ENCODE assay signal across 12 mouse cellular contexts in genomic region chr6:114778650-114779049, GRCm38 (mm10).
DNase-seq lines count a peak whose midpoint lies in the region; ATAC-seq and TF ChIP-seq lines count a peak whose summit lies in the region.
"Had no signal": no experiment of that assay in that cellular context is flagged by ENCODE, and none has a peak within 500 bp of the region (broad histone marks: within the 10 kb centered on the region; RNA-seq: fewer than 3 reads in every experiment).

No protein-coding gene starts in this region.

- peak; percentile 44 for DNase-seq in kidney, postnatal 0 days (ENCODE audit: low spot score)
- no peak for DNase-seq in kidney, adult 9 months
- peak; percentile 28 to 48 for DNase-seq in right cerebral cortex, postnatal 10 days (ENCODE audit: low spot score in 2 of 2)
- no peak for DNase-seq in right cerebral cortex, postnatal 14 days
- DNase-seq in hindbrain, embryonic 14.5 days (ENCODE audit: low spot score) = peak; percentile 42
- peak; percentile 75 for DNase-seq in splenic B cell, adult 2 months (ENCODE audit: low read depth, low spot score)
- DNase-seq in kidney, postnatal 10 days = no peak
- DNase-seq: adrenal gland, postnatal 25 days; gastrocnemius, postnatal 25 days; lung, adult 2 months; thymus, postnatal 36 days had no signal

- no peak overlapping the region for H3K4me3 ChIP-seq in kidney, postnatal 0 days (replicated peaks; ENCODE audit: low read depth, low read length)
- no peak overlapping the region for H3K4me3 ChIP-seq in hindbrain, embryonic 14.5 days (replicated peaks; ENCODE audit: low read length)
- H3K4me3 ChIP-seq: midbrain, embryonic 12.5 days had no signal

- no peaks in the 10 kb centered on the region for H3K27me3 ChIP-seq in kidney, postnatal 0 days (ENCODE audit: insufficient read depth, low read length)
- H3K27me3 ChIP-seq in hindbrain, embryonic 14.5 days (ENCODE audit: control insufficient read depth, insufficient read depth, low read length) = no peaks in the 10 kb centered on the region
- no peaks in the 10 kb centered on the region for H3K27me3 ChIP-seq in splenic B cell, adult 2 months (ENCODE audit: control insufficient read depth, insufficient read depth, low read length, poor library complexity, severe bottlenecking)
- H3K27me3 ChIP-seq: midbrain, embryonic 12.5 days had no signal

- no peak for ATAC-seq in kidney, postnatal 0 days (replicated peaks; ENCODE audit: low FRiP score, low read depth)
- peak; percentile 34; the same call in 1 of the 2 replicates for ATAC-seq in hindbrain, embryonic 14.5 days (ENCODE audit: low FRiP score)

- H3K4me1 ChIP-seq in kidney, postnatal 0 days (replicated peaks; ENCODE audit: insufficient read depth, low read length) = 0 out of 2 replicates have a peak, but pooled peaks cover 9% of the 10 kb centered on the region
- peaks cover 20% of the 10 kb centered on the region for H3K4me1 ChIP-seq in hindbrain, embryonic 14.5 days (replicated peaks; ENCODE audit: control insufficient read depth, insufficient read depth, low read length)

- whole genome bisulfite sequencing in kidney, postnatal 0 days = 33% methylated on average over 8 of the region's 8 CpGs
- 29% methylated on average over 8 of the region's 8 CpGs for WGBS in hindbrain, embryonic 14.5 days

- H3K9me3 ChIP-seq in kidney, postnatal 0 days (replicated peaks; ENCODE audit: low read length) = no peaks in the 10 kb centered on the region
- H3K9me3 ChIP-seq in hindbrain, embryonic 14.5 days (ENCODE audit: control insufficient read depth, low read length) = no peaks in the 10 kb centered on the region
- H3K9me3 ChIP-seq: midbrain, embryonic 12.5 days had no signal

- no peak overlapping the region for H3K4me2 ChIP-seq in kidney, postnatal 0 days (ENCODE audit: low read length)
- H3K4me2 ChIP-seq in hindbrain, embryonic 14.5 days (replicated peaks) = no peak overlapping the region
- H3K4me2 ChIP-seq: midbrain, embryonic 12.5 days had no signal

- TF ChIP-seq CTCF in kidney, postnatal 0 days (IDR thresholded peaks at IDR 0.05; ENCODE audit: low read depth) = no peak

- H3K9ac ChIP-seq in kidney, postnatal 0 days (ENCODE audit: low read depth, low read length) = no peak overlapping the region
- no peak overlapping the region for H3K9ac ChIP-seq in hindbrain, embryonic 14.5 days
- H3K9ac ChIP-seq: midbrain, embryonic 12.5 days had no signal

- H3K36me3 ChIP-seq in kidney, postnatal 0 days (ENCODE audit: insufficient read depth, low read length) = no peaks in the 10 kb centered on the region
- H3K36me3 ChIP-seq in hindbrain, embryonic 14.5 days (replicated peaks; ENCODE audit: control insufficient read depth, insufficient read depth) = no peaks in the 10 kb centered on the region
- no peaks in the 10 kb centered on the region for H3K36me3 ChIP-seq in splenic B cell, adult 2 months (ENCODE audit: control insufficient read depth, insufficient read depth, low read length, poor library complexity, severe bottlenecking)
- H3K36me3 ChIP-seq: midbrain, embryonic 12.5 days had no signal

- no peak overlapping the region for H3K27ac ChIP-seq in kidney, postnatal 0 days
- H3K27ac ChIP-seq in hindbrain, embryonic 14.5 days = no peak overlapping the region

Comparison
In these comparisons a context has a peak if more than half of its experiments do, and no peak if none do; other contexts are left out.
1. DNase-seq: peak in kidney, postnatal 0 days (single experiment), right cerebral cortex, postnatal 10 days (2 of 2), hindbrain, embryonic 14.5 days (single experiment) and splenic B cell, adult 2 months (single experiment); none in kidney, adult 9 months (single experiment), right cerebral cortex, postnatal 14 days (single experiment) and kidney, postnatal 10 days (single experiment).